Mouse (Mus musculus) embryonic fibroblast, embryonic 13.5 days (primary cell): ENCODE data around the gene Sart3. TPM values are rescaled to one million over a fixed set of nuclear protein-coding genes. Genes with fewer than 3 reads are reported as not detected.

Experiments
- H3K27ac ChIP-seq: 2 replicates; pipeline ENCODE4 v1.5.1; 2012; ENCODE audit warnings: low read length, control low read depth, inconsistent platforms; ENCODE audit not compliant: insufficient read depth
- H3K4me1 ChIP-seq: 2 replicates; pipeline ENCODE4 v1.6.1; 2011; ENCODE audit warnings: low read length; ENCODE audit not compliant: control insufficient read depth, insufficient read depth
- H3K4me3 ChIP-seq: 2 replicates; pipeline ENCODE4 v1.5.1; 2011; ENCODE audit warnings: mild to moderate bottlenecking, control low read depth, low read length; ENCODE audit not compliant: insufficient read depth
- CTCF ChIP-seq: IDR thresholded peaks from 2 replicates; pipeline ENCODE4 v1.5.1; 2011; ENCODE audit warnings: mild to moderate bottlenecking, control low read depth, low read length, moderate library complexity, borderline replicate concordance; ENCODE audit not compliant: insufficient read depth
- POLR2A ChIP-seq: IDR thresholded peaks from 2 replicates; pipeline ENCODE4 v1.6.1; 2011; ENCODE audit warnings: low read depth, mild to moderate bottlenecking, control low read depth, low read length, moderate library complexity
- polyA plus RNA-seq: library from polyadenylated mRNA; stranded (reverse); fragments of >200 nt; gene quantifications from 2 replicates; pipeline ENCODE4 v1.2.4, GENCODE M21; 2011; ENCODE audit warnings: low read depth; ENCODE audit not compliant: missing spikeins, insufficient read length

Gene Sart3
- polyA plus RNA-seq, 1 experiment, result 20.8 TPM

GRCm38 (mm10) chr5:113726618-113727017, 45.7 kb downstream of the Sart3 start:
- no peaks in the 10 kb centered on the region for H3K4me1 ChIP-seq
- TF ChIP-seq POLR2A (no peak), CTCF (no peak)

GRCm38 (mm10) chr5:113725417-113725816, 46.9 kb downstream of the Sart3 start:
- no peak overlapping the region for H3K27ac ChIP-seq
- TF ChIP-seq CTCF (no peak), POLR2A (no peak)
- H3K4me3 ChIP-seq, result no peak overlapping the region

More at GRCm38 (mm10) chr5:113726618-113727017, 45.7 kb downstream of the Sart3 start:
- H3K4me3 ChIP-seq, result no peak overlapping the region
- H3K27ac ChIP-seq, result no peak overlapping the region

GRCm38 (mm10) chr5:113724446-113724845, 47.9 kb downstream of the Sart3 start, which contains the start of gene 1700069L16Rik:
1700069L16Rik (minus strand) TSS chr5:113724772.
- Histone ChIP-seq H3K4me3 (no peak within 1 kb of the TSS), H3K27ac (no peak within 1 kb of the TSS), H3K4me1 (no peaks in the 10 kb centered on the region)
- TF ChIP-seq CTCF (peak; percentile 76), POLR2A (no peak)

More at GRCm38 (mm10) chr5:113725417-113725816, 46.9 kb downstream of the Sart3 start:
- H3K4me1 ChIP-seq, result no peaks in the 10 kb centered on the region

GRCm38 (mm10) chr5:113723567-113724237, 48.6 kb downstream of the Sart3 start:
- no peaks in the 10 kb centered on the region for H3K4me1 ChIP-seq
- no peak overlapping the region for H3K4me3 ChIP-seq
- no peak for TF ChIP-seq CTCF
- TF ChIP-seq POLR2A, result no peak
- no peak overlapping the region for H3K27ac ChIP-seq

GRCm38 (mm10) chr5:113722224-113723013, 49.9 kb downstream of the Sart3 start:
- TF ChIP-seq CTCF, result 0 out of 2 replicates have a peak, but pooled peaks have one; percentile 14
- no peak for TF ChIP-seq POLR2A
- Histone ChIP-seq H3K27ac (no peak overlapping the region), H3K4me3 (no peak overlapping the region), H3K4me1 (no peaks in the 10 kb centered on the region)

- Histone ChIP-seq H3K4me1 (peaks cover 4% of the 10 kb centered on the region; the same call in 1 of the 2 replicates), H3K27ac (no peak overlapping the region), H3K4me3 (no peak overlapping the region)
- TF ChIP-seq POLR2A (no peak), CTCF (no peak)
Measured at GRCm38 (mm10) chr5:113719221-113719661, 53.1 kb downstream of the Sart3 start.

- Histone ChIP-seq H3K4me1 (peaks cover 4% of the 10 kb centered on the region; the same call in 1 of the 2 replicates), H3K27ac (no peak overlapping the region), H3K4me3 (no peak overlapping the region)
- no peak for TF ChIP-seq POLR2A
- no peak for TF ChIP-seq CTCF
Measured at GRCm38 (mm10) chr5:113716581-113717388, 55.5 kb downstream of the Sart3 start.

GRCm38 (mm10) chr5:113712861-113713260, 59.4 kb downstream of the Sart3 start:
- no peak for TF ChIP-seq CTCF
- no peak for TF ChIP-seq POLR2A
- Histone ChIP-seq H3K4me3 (no peak overlapping the region), H3K4me1 (peaks cover 4% of the 10 kb centered on the region; the same call in 1 of the 2 replicates), H3K27ac (no peak overlapping the region)
